Mouse (Mus musculus) myocyte (in vitro differentiated cells): ENCODE results near the gene Zfr2. TPM values are rescaled to one million over a fixed set of nuclear protein-coding genes. Genes with fewer than 3 reads are reported as not detected.

Experiments used
- H3K27me3 ChIP-seq: one replicate; pipeline ENCODE4 v1.6.1; 2011; ENCODE audit not compliant: control insufficient read depth, insufficient read depth, insufficient read length
- H3K36me3 ChIP-seq: one replicate; pipeline ENCODE4 v1.6.1; 2011; ENCODE audit not compliant: control insufficient read depth, insufficient read depth
- H3K4me2 ChIP-seq: one replicate; pipeline ENCODE4 v1.6.1; 2011; ENCODE audit warnings: low read depth, control low read depth
- H3K4me3 ChIP-seq: one replicate; pipeline ENCODE4 v1.5.1; 2011; ENCODE audit warnings: mild to moderate bottlenecking, control low read depth, moderate library complexity
- H3K79me2 ChIP-seq: one replicate; pipeline ENCODE4 v1.6.1; 2011; ENCODE audit not compliant: control insufficient read depth, insufficient read depth
- H3ac ChIP-seq: one replicate; pipeline ENCODE4 v1.6.1; 2011; ENCODE audit not compliant: control insufficient read depth, insufficient read length
- CEBPB ChIP-seq: IDR thresholded peaks from 2 replicates; pipeline ENCODE4 v1.6.1; 2011; ENCODE audit warnings: mild to moderate bottlenecking, moderate library complexity; ENCODE audit not compliant: poor library complexity, insufficient read depth, severe bottlenecking
- E2F4 ChIP-seq: IDR thresholded peaks from one replicate; pipeline ENCODE4 v1.6.1; 2011; ENCODE audit warnings: mild to moderate bottlenecking, control low read depth, moderate library complexity; ENCODE audit not compliant: insufficient read depth
- MAX ChIP-seq: IDR thresholded peaks from one replicate; pipeline ENCODE4 v1.6.1; 2011; ENCODE audit warnings: low read depth, mild to moderate bottlenecking, control low read depth
- MYOD1 ChIP-seq, 3 experiments: IDR thresholded peaks; one replicate each; pipeline ENCODE4 v1.6.1; 2011; ENCODE audit warnings: control low read depth in 2 of 3, low read depth in 2 of 3, mild to moderate bottlenecking in 2 of 3, moderate library complexity in 1 of 3; ENCODE audit not compliant: insufficient read length in 2 of 3, control insufficient read depth in 1 of 3
- MYOG ChIP-seq, 3 experiments: IDR thresholded peaks; one replicate each; pipeline ENCODE4 v1.6.1; 2011; ENCODE audit warnings: control low read depth in 2 of 3, low read depth in 2 of 3, mild to moderate bottlenecking in 2 of 3; ENCODE audit not compliant: insufficient read length in 2 of 3, control insufficient read depth in 1 of 3, insufficient read depth in 1 of 3
- POLR2A ChIP-seq: IDR thresholded peaks from one replicate; pipeline ENCODE4 v1.6.1; 2011; ENCODE audit warnings: low read depth, mild to moderate bottlenecking, control low read depth, moderate library complexity; ENCODE audit not compliant: insufficient read length
- POLR2AphosphoS2 ChIP-seq: IDR thresholded peaks from one replicate; pipeline ENCODE4 v1.6.1; 2011; ENCODE audit warnings: low read depth, control low read depth; ENCODE audit not compliant: insufficient read length
- REST ChIP-seq: IDR thresholded peaks from one replicate; pipeline ENCODE4 v1.6.1; 2011; ENCODE audit warnings: mild to moderate bottlenecking, control low read depth, moderate library complexity; ENCODE audit not compliant: insufficient read depth, insufficient read length
- SRF ChIP-seq: IDR thresholded peaks from one replicate; pipeline ENCODE4 v1.6.1; 2011; ENCODE audit warnings: low read depth; ENCODE audit not compliant: control insufficient read depth, insufficient read length
- TCF12 ChIP-seq: IDR thresholded peaks from one replicate; pipeline ENCODE4 v1.6.1; 2011; ENCODE audit warnings: mild to moderate bottlenecking, control low read depth; ENCODE audit not compliant: poor library complexity, insufficient read depth, severe bottlenecking
- TCF3 ChIP-seq: IDR thresholded peaks from one replicate; pipeline ENCODE4 v1.6.1; 2011; ENCODE audit warnings: low read depth, control low read depth; ENCODE audit not compliant: insufficient read length
- USF1 ChIP-seq: IDR thresholded peaks from one replicate; pipeline ENCODE4 v1.6.1; 2011; ENCODE audit warnings: low read depth, mild to moderate bottlenecking, control low read depth, moderate library complexity
- polyA plus RNA-seq: library from polyadenylated mRNA; unstranded; fragments of >200 nt; fragmentation: generic; extraction: Trizol; gene quantifications from one replicate; pipeline ENCODE4 v1.2.1, GENCODE M21; 2012; ENCODE audit warnings: missing spikeins

Zfr2 gene
- polyA plus RNA-seq, 1 experiment = 2.3 TPM

DNA sequence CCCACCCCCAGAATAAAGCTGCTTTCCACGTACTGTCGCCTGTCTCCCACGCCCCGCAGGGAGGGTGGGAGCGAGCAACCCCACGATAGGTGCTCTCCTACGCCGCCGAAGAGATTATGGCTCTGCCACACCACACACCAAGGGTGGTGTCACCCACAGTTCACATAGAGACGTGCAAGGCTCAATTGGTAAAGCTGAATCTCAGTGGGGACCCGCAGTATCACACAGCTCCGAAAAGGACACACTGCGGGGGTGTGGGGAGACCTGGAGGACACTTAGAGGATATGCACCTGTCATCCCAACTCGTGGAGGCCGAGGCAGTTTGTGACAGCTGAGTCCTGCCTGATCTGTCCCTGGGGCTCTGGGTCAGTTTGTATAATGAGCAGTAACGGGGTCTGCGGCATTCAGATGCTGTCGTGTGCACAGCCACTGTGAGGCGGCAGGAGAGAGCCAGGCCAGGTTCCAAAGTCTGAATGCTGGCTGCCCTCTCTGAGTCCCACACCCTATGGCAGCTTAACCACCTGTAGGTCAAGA is 39.9 kb upstream of the Zfr2 start:
- Histone ChIP-seq H3K79me2 (no peaks in the 10 kb centered on the region), H3K4me2 (peak overlapping the region; percentile 86), H3K27me3 (no peaks in the 10 kb centered on the region), H3K4me3 (peak overlapping the region; percentile 15), H3ac (peak overlapping the region; percentile 65), H3K36me3 (peaks cover 5% of the 10 kb centered on the region)
- TF ChIP-seq REST (no peak), POLR2A (peak; percentile 11), TCF3 (peak; percentile 49), MYOG (IDR thresholded peaks at IDR 0.05; ENCODE audit: control insufficient read depth in 1 of 3, insufficient read depth in 1 of 3, insufficient read length in 2 of 3, low read depth in 2 of 3) (peak in 2 of 3 experiments; percentile 10 to 77), POLR2AphosphoS2 (no peak), MAX (no peak), CEBPB (no peak), TCF12 (no peak), SRF (no peak), USF1 (no peak), MYOD1 (IDR thresholded peaks at IDR 0.05; ENCODE audit: control insufficient read depth in 1 of 3, insufficient read length in 2 of 3, low read depth in 2 of 3) (peak; percentile 45 to 98 (median 93))

DNA sequence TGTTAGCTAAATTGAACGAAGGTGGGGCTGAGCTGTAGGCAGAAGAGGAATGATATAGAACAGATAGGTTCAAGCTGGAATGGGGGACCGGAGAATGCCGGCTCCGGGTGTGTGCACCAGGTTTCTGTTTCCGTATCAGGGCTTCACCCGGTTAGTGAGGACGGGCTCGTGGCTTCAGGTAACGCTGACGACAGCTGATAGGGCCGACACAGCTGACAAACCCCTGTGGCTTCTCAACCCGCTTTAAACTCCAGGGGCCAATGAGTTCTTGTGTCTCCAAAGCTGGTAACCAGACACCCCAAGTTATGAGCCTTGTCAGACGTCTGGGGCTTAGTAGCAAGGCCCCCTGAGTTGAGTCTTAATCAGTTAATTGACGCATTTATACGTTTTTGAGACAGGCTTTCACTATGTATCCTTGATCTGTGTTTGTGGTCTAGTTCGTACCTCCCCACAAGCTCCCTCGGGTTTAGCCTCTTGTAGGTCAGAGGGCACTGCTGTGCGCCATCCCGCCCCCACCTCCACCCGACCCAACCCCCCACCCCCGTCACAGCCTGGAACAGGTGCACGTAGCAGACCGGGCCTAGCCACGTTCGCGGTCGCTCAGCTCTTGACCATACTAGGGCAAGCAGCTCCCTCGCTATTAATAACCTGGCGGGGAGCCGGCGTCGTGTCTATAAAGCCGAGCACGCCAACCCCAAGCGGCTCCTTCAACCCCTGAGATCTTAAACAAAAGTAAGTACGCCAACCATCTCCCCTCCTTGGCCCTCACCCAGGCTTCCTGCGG is 38.8 kb upstream of the Zfr2 start:
- Histone ChIP-seq H3K79me2 (no peaks in the 10 kb centered on the region), H3K36me3 (peaks cover 5% of the 10 kb centered on the region), H3K4me2 (peak overlapping the region; percentile 86), H3K27me3 (no peaks in the 10 kb centered on the region), H3ac (no peak overlapping the region), H3K4me3 (peak overlapping the region; percentile 30)
- TF ChIP-seq MYOD1 (IDR thresholded peaks at IDR 0.05; ENCODE audit: control insufficient read depth in 1 of 3, insufficient read length in 2 of 3, low read depth in 2 of 3) = peak in 2 of 3 experiments; percentile 91 to 97
- TF ChIP-seq POLR2A = peak; percentile 48
- TF ChIP-seq SRF = peak; percentile 98
- TF ChIP-seq USF1 = no peak
- TF ChIP-seq MYOG (IDR thresholded peaks at IDR 0.05; ENCODE audit: control insufficient read depth in 1 of 3, insufficient read depth in 1 of 3, insufficient read length in 2 of 3, low read depth in 2 of 3) = peak; percentile 64 to 94 (median 92)
- TF ChIP-seq REST = no peak
- TF ChIP-seq TCF12 = peak; percentile 6
- TF ChIP-seq MAX = no peak
- peak; percentile 28 for TF ChIP-seq TCF3
- TF ChIP-seq E2F4 = no peak
- TF ChIP-seq POLR2AphosphoS2 = peak; percentile 63
- no peak for TF ChIP-seq CEBPB

DNA sequence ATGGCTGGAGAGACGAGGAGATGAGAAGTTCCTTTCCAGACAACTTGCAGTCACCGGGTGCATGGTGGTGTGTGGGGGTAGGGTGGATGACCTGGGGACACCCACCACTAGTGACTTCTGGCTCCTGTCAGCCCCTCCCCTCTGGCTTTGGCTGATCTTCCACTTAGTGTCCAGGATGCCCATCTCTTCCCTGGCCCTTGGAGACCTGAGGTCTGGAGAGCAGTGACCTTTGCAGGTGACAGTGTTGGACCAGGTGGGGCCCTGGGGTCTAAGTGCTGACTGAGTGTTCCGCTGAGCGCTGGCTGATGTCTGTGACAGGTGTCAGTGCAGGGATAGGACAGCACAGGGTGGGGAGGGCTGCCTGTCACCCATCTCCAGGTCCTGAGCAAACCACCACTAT is 37.7 kb upstream of the Zfr2 start:
- peak overlapping the region; percentile 30 for H3K4me3 ChIP-seq
- no peaks in the 10 kb centered on the region for H3K27me3 ChIP-seq
- peak overlapping the region; percentile 59 for H3K4me2 ChIP-seq

DNA sequence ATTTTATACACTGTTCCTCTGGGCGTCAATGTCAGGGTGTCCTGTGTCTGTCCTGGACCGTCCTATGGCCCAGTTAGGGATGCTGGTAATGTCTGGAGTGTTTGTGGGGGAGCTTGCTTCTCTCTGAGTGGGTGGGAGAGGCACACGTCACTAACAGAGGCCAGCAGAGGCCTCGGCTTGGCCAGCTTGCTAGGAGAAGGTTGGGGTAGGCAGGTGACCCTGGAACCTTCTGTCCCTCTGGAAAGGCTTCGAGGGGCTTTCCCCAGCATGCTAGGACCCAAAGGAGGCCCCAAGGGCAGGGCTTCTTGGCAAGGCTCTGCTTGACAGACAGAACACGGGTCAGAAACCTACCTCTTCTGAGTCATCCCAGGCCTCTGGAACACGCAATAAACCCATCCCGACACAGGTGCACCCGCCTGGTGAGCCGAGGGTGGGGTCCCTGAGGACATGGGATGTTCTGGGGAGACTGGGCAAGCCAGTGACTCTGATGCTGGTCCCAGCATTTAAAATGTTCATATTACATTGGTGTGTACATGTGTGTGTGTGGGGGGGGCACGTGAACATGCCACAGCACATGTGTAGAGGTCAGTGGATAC is 36.4 kb upstream of the Zfr2 start:
- Histone ChIP-seq H3K36me3 (no peaks in the 10 kb centered on the region), H3K4me2 (peak overlapping the region; percentile 59)

More for the DNA sequence above, 37.7 kb upstream of the Zfr2 start:
- Histone ChIP-seq H3ac (no peak overlapping the region), H3K36me3 (no peaks in the 10 kb centered on the region), H3K79me2 (no peaks in the 10 kb centered on the region)
- TF ChIP-seq MYOG (IDR thresholded peaks at IDR 0.05; ENCODE audit: control insufficient read depth in 1 of 3, insufficient read depth in 1 of 3, insufficient read length in 2 of 3, low read depth in 2 of 3) = peak in 2 of 3 experiments; percentile 32 to 63
- peak in 2 of 3 experiments; percentile 69 to 95 for TF ChIP-seq MYOD1 (IDR thresholded peaks at IDR 0.05; ENCODE audit: control insufficient read depth in 1 of 3, insufficient read length in 2 of 3, low read depth in 2 of 3)
- TF ChIP-seq TCF12 = no peak
- peak; percentile 60 for TF ChIP-seq POLR2A
- no peak for TF ChIP-seq E2F4
- no peak for TF ChIP-seq CEBPB
- TF ChIP-seq TCF3 = no peak
- TF ChIP-seq POLR2AphosphoS2 = no peak
- no peak for TF ChIP-seq USF1
- no peak for TF ChIP-seq SRF
- TF ChIP-seq MAX = no peak
- no peak for TF ChIP-seq REST

More for the DNA sequence above, 36.4 kb upstream of the Zfr2 start:
- TF ChIP-seq E2F4 (no peak), MYOD1 (IDR thresholded peaks at IDR 0.05; ENCODE audit: control insufficient read depth in 1 of 3, insufficient read length in 2 of 3, low read depth in 2 of 3) (peak in 2 of 3 experiments; percentile 5 to 70), MYOG (IDR thresholded peaks at IDR 0.05; ENCODE audit: control insufficient read depth in 1 of 3, insufficient read depth in 1 of 3, insufficient read length in 2 of 3, low read depth in 2 of 3) (peak in 1 of 3 experiments; percentile 65), POLR2AphosphoS2 (peak; percentile 40)
- no peaks in the 10 kb centered on the region for H3K79me2 ChIP-seq
- no peaks in the 10 kb centered on the region for H3K27me3 ChIP-seq
- peak overlapping the region; percentile 30 for H3K4me3 ChIP-seq
- no peak overlapping the region for H3ac ChIP-seq
